Mouse (Mus musculus) liver, embryonic 12.5 days (tissue): ENCODE data around the gene Nxpe3. TPM values are rescaled to one million over a fixed set of nuclear protein-coding genes. Genes with fewer than 3 reads are reported as not detected.

Source experiments
- polyA plus RNA-seq: library from polyadenylated mRNA; unstranded; fragments of >200 nt; fragmentation: Nextera tagmentation; extraction: Ambion mirVana; gene quantifications from 2 replicates; pipeline ENCODE4 v1.2.1, GENCODE M21; 2016

Nxpe3 gene
- polyA plus RNA-seq, 1 experiment from 2014 or later = 0.57 TPM

Other genes with a start within 250 kb of the Nxpe3 start
- gene Nfkbiz, start 56.4 kb downstream of the Nxpe3 start, polyA plus RNA-seq = 2.4 and 2.6 TPM in 2 replicates
- gene Cep97, start 39.6 kb upstream of the Nxpe3 start, polyA plus RNA-seq = 5.7 and 6.0 TPM in 2 replicates
- 638 and 654 TPM in 2 replicates for gene Rpl24, start 71.0 kb upstream of the Nxpe3 start, polyA plus RNA-seq
- gene Zbtb11, start 78.6 kb upstream of the Nxpe3 start, polyA plus RNA-seq = 17.5 and 17.6 TPM in 2 replicates
- gene Pcnp, start 134.5 kb upstream of the Nxpe3 start, polyA plus RNA-seq = 140 and 142 TPM in 2 replicates
- 23.1 and 24.1 TPM in 2 replicates for gene Trmt10c, start 142.5 kb upstream of the Nxpe3 start, polyA plus RNA-seq
- gene Senp7, start 153.1 kb upstream of the Nxpe3 start, polyA plus RNA-seq = 21.0 and 22.9 TPM in 2 replicates